Mouse (Mus musculus): ENCODE measurements around the gene Susd4.

Gene Susd4

DNA sequence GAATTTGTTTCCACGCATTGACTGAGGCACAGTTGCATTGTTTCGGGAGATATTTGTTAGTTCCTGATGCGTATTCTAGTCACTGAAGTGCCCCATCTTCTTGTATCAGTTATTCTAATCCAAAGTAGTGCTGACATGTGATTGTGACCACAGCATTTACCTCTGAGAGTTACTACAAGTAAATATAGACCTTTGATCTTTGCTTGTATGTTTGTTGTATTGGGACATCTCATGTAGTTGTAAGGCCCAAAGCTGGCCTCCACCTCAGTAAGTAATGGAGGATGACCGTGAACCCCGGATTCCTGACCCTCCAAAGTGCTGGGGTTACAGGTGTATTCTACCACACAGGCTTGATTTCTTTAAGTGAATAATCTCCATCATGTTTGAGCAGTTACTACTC is 152.5 kb downstream of the Susd4 start:
- DNase-seq (ENCODE audit: low spot score) = no peak

DNA sequence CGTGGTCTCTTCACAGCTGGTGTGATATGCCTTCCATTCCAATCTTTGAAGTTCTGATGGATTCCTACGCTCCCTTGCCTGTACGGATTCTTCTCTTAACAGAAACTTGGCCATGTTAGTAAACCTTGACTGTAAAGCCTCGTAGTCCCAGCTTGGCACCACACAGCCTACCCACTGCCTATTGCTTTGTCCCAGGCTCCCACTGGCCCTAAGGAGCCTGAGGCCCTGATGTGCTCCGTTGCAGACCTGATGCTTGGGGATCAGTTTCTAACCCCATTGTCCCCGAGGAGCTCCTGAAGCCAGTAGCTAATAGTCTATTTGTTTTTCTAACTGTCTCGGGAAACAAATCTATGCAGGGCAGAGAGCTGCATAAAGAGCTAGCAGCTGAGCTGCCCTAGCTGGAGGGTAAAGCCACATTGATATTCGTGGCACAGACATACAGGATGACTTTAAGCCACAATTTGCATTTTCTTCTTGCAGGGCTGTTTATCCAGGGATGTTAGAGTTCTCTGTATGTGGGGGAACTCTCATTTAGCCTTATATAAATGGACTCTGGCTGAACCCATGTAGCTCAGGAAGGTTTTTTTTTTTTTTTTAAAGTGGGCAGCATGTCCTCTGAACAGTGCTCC is 155.2 kb downstream of the Susd4 start:
- DNase-seq (ENCODE audit: low spot score) = no peak

DNA sequence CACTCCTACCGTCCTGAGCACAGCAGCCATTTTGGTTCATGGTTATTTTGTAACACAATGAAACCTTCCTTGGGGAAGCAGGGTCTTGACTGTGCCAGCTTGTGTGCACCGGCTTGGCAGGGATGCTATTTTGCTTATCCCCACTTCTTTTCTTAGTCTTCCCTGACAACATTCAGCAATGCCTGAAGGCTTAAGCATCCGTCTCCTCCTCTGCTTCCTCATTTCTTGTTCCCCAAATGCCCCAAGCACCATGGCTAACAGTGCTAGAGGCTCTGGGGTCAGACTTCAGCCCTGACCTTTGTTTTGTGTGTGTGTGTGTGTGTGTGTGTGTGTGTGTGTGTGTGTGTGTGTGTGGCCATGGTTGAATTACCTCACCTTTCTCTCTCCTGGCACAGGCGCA is 159.2 kb downstream of the Susd4 start:
- no peak for DNase-seq (ENCODE audit: low spot score)

DNA sequence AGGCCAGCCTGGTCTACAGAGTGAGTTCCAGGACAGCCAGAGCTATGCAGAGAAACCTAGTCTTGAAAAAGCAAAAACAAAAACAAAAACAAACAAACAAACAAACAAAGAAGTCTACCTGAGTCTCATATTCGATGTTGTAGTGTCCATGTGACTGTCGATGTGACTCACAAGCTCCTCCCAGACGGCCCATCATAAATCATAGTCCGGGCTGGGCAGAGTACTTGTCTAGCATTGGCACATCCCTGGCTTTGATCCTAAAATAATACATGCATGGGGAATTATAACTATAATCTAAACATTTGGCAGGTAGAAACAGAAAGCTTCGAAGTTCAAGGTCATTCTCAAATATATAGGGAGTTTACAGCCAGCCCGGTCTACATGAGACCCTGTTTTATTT is 162.8 kb downstream of the Susd4 start:
- DNase-seq (ENCODE audit: low spot score) = no peak

DNA sequence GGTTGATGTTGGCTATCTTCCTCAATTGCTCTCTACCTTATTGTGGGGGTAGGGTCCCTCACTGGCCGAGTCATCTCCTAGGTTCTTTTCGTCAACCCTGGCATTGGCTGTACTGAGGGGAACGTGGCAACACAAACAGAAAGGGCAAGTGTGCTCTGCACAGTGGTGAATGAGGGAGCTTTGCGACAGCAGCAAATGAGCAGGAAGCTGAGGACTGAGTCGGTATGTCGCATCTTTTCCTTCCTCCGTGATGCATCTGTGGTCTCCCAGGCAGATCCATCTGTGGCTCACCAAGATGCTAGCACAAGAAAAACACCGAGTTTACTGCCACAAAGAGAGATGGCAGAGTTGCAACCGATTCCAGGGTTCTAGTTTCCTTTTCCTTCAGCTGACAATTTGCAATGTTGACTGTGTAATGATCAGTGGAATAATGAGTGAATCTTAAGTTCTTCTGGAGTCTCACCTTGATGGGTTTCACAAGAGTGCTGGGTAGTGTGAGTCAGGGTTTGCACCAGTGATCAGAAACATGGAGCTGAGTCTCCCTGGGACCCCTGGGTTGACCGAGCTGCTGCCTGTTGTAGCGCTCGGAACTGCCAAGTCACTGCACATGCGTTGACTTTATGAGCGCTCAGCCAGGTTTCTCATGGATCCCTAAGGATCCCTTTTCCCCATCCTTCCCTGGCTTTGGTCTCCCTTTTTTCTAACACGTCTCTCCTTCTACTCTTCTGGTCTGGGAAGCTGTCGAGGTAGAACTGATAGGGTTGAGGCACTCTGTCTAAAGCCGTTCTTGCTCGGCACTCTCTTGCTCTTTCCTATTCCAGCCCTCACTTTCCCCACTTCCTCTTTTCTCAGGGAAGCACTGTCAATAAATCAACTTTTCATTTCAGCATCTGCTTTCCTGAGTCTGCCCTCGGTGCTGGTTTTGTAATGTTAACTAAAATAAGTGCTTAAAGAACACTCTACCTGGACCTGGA is 164.5 kb downstream of the Susd4 start:
- DNase-seq (ENCODE audit: low spot score) = no peak

- no peak for DNase-seq (ENCODE audit: low spot score)
These were observed 171.8 kb downstream of the Susd4 start for GRCm38 (mm10) chr1:182935469-182935868.

- no peak for DNase-seq (ENCODE audit: low spot score)
These were observed 173.9 kb downstream of the Susd4 start for GRCm38 (mm10) chr1:182937486-182938120.

DNA sequence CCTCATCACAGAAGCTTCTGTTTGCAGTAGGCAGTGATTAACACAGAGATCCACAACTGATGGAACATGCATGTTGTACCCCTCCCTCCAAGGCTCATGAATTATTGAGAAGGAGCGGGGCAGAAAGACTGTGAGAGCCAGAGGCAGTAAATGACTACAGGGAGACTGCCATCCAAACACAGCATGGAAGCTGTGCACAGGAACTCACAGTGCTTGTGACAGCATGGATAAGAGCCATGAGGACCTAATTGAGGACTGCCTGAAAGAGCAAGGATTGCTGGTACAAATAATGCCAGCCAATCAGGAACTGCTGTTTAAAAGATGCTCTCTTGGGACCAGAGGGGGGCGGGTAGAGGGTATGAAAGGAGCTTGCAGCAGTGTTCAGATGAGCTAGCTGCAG is 178.3 kb downstream of the Susd4 start:
- no peak for DNase-seq (ENCODE audit: low spot score)

DNA sequence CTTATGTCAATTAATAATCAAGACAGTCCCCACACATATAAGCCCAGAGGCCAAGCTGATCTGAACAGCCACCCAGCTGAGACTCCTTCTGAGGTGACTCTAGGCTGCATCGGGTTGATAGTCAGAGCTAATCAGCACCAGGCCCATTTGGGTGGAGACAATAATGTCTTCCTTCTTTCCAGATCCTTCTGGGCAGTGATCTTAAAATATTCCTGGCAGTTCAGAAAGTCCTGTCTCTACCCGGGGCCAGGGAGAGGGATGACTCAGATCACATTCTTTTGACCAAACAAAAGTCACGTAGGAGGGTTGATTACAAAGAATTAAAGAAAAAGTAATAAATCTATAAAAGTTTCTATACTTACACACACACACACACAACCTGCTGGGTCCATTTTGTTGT is 180.3 kb downstream of the Susd4 start:
- no peak for DNase-seq (ENCODE audit: low spot score)

GRCm38 (mm10) chr1:182944638-182945037 is 181.0 kb downstream of the Susd4 start:
- DNase-seq (ENCODE audit: low spot score) = no peak

GRCm38 (mm10) chr1:182945561-182945960 is 181.9 kb downstream of the Susd4 start:
- no peak for DNase-seq (ENCODE audit: low spot score)
